Mouse (Mus musculus): ENCODE data around the gene Dkkl1. TPM values are rescaled to one million over a fixed set of nuclear protein-coding genes. Genes with fewer than 3 reads are reported as not detected.
"Not testable (repeated sequence)": the region's sequence is repeated elsewhere in the genome, so short reads cannot be mapped to it uniquely, and the experiment has no call there.

Gene Dkkl1
- polyA plus RNA-seq, 1 experiment: 0.51 TPM

GRCm38 (mm10) chr7:45178550-45178949 lies 33.4 kb downstream of the Dkkl1 start:
- Histone ChIP-seq H3K27me3 (ENCODE audit: control insufficient read depth, insufficient read depth, low read length) (no peaks in the 10 kb centered on the region; the same call in 1 of the 2 replicates), H3K27ac (ENCODE audit: insufficient read depth, low read length) (no peak overlapping the region), H3K4me3 (replicated peaks; ENCODE audit: insufficient read depth, low read depth, low read length) (no peak overlapping the region), H3K4me1 (ENCODE audit: control insufficient read depth, insufficient read depth, low read length) (peaks cover 14% of the 10 kb centered on the region)
- no peak for DNase-seq
- WGBS: 32% methylated on average over 7 of the region's 7 CpGs
- TF ChIP-seq CTCF (IDR thresholded peaks at IDR 0.05; ENCODE audit: borderline replicate concordance, insufficient read depth, low read depth, low read length) (no peak), POLR2A (IDR thresholded peaks at IDR 0.05; ENCODE audit: borderline replicate concordance, insufficient read depth, low read length) (no peak)

GRCm38 (mm10) chr7:45176356-45176755 lies 35.6 kb downstream of the Dkkl1 start:
- H3K27me3 ChIP-seq (ENCODE audit: control insufficient read depth, insufficient read depth, low read length): no peaks in the 10 kb centered on the region; the same call in 1 of the 2 replicates
- H3K4me1 ChIP-seq (ENCODE audit: control insufficient read depth, insufficient read depth, low read length): peaks cover 12% of the 10 kb centered on the region
- H3K4me3 ChIP-seq (replicated peaks; ENCODE audit: insufficient read depth, low read depth, low read length): no peak overlapping the region
- WGBS: 3% methylated on average over 29 of the region's 31 CpGs
- TF ChIP-seq POLR2A (IDR thresholded peaks at IDR 0.05; ENCODE audit: borderline replicate concordance, insufficient read depth, low read length): no peak; the same call in 1 of the 2 replicates
- no peak for TF ChIP-seq CTCF (IDR thresholded peaks at IDR 0.05; ENCODE audit: borderline replicate concordance, insufficient read depth, low read depth, low read length)
- DNase-seq: peak in 1 of 2 experiments; percentile 46
- H3K27ac ChIP-seq (ENCODE audit: insufficient read depth, low read length): no peak overlapping the region

DNA sequence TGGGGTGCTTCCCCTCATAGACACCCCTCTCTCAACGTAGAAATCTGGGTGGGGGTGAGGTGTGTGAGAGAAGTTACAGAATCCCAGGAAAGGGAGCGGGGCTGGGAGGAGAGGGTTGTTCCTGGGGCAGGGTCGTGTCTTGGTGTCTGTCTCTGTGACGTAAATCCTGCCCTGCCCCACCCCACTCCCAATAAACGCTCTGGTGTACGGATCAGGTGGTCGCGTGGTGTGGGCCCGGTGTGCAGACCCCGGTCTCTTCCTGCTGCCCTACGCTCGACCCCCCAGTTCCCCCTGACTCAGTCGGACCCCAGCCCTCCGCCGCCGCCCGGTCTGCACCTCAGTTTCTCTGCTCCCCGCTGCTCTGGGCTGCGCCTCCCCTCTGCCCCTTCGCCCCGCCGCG lies 36.0 kb downstream of the Dkkl1 start:
- H3K4me3 ChIP-seq (replicated peaks; ENCODE audit: insufficient read depth, low read depth, low read length): no peak overlapping the region

DNA sequence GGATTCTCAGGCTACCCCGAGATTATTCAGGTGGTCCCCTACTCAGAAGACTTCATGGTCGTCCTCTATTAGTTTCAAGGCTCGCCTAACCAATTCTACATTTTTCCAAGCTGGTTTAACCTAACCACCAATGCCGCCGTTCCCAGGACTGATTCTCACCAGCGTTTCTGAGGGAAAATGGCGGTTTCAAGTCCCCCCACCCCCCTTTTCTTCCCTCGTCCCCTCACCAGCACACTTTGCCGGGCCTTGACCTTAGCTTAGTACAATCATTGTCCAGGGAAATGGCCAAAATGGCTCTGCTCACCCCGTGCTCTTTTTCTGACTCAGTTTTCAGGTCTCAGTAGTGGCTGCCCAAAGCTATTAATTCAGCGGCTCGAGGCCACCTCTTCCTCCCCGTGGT lies 36.5 kb downstream of the Dkkl1 start:
- Histone ChIP-seq H3K27ac (ENCODE audit: insufficient read depth, low read length) (no peak overlapping the region), H3K4me3 (replicated peaks; ENCODE audit: insufficient read depth, low read depth, low read length) (no peak overlapping the region), H3K27me3 (ENCODE audit: control insufficient read depth, insufficient read depth, low read length) (no peaks in the 10 kb centered on the region; the same call in 1 of the 2 replicates), H3K4me1 (ENCODE audit: control insufficient read depth, insufficient read depth, low read length) (peaks cover 14% of the 10 kb centered on the region)
- 21% methylated on average over 13 of the region's 13 CpGs for WGBS
- no peak for DNase-seq
- no peak for TF ChIP-seq POLR2A (IDR thresholded peaks at IDR 0.05; ENCODE audit: borderline replicate concordance, insufficient read depth, low read length)
- no peak for TF ChIP-seq CTCF (IDR thresholded peaks at IDR 0.05; ENCODE audit: borderline replicate concordance, insufficient read depth, low read depth, low read length)

More for the DNA sequence above, 36.0 kb downstream of the Dkkl1 start:
- no peak for DNase-seq
- TF ChIP-seq POLR2A (IDR thresholded peaks at IDR 0.05; ENCODE audit: borderline replicate concordance, insufficient read depth, low read length) (peak; percentile 32; the same call in 1 of the 2 replicates), CTCF (IDR thresholded peaks at IDR 0.05; ENCODE audit: borderline replicate concordance, insufficient read depth, low read depth, low read length) (no peak)
- Histone ChIP-seq H3K27ac (ENCODE audit: insufficient read depth, low read length) (no peak overlapping the region), H3K27me3 (ENCODE audit: control insufficient read depth, insufficient read depth, low read length) (no peaks in the 10 kb centered on the region; the same call in 1 of the 2 replicates), H3K4me1 (ENCODE audit: control insufficient read depth, insufficient read depth, low read length) (peaks cover 12% of the 10 kb centered on the region)
- 4% methylated on average over 23 of the region's 23 CpGs for WGBS

- peak in 1 of 2 experiments; percentile 50 for DNase-seq
- WGBS: 19% methylated on average over 29 of the region's 29 CpGs
These were observed 37.2 kb downstream of the Dkkl1 start for GRCm38 (mm10) chr7:45174567-45175280.

DNA sequence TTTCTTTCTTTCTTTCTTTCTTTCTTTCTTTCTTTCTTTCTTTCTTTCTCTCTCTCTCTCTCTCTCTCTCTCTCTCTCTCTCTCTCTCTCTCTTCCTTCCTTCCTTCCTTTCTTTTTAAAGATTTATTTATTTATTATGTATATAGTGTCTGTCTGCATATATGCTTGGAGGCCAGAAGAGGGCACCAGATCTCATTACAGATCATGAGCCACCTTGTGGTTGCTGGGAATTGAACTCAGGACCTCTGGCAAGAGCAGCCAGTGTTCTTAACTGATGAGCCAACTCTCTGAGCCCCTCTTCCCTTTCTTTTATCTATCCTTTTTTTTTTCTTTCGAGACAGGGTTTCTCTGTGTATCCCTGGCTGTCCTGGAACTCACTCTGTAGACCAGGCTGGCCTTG lies 38.2 kb downstream of the Dkkl1 start:
- not testable (repeated sequence) for H3K4me3 ChIP-seq (replicated peaks; ENCODE audit: insufficient read depth, low read depth, low read length); H3K27me3 ChIP-seq (ENCODE audit: control insufficient read depth, insufficient read depth, low read length); H3K27ac ChIP-seq (ENCODE audit: insufficient read depth, low read length); DNase-seq
- WGBS: 61% methylated on average over 1 of the region's 1 CpGs
- H3K4me1 ChIP-seq (ENCODE audit: control insufficient read depth, insufficient read depth, low read length): peaks cover 25% of the 10 kb centered on the region
- peak; percentile 41 for TF ChIP-seq CTCF (IDR thresholded peaks at IDR 0.05; ENCODE audit: borderline replicate concordance, insufficient read depth, low read depth, low read length)

More at GRCm38 (mm10) chr7:45174567-45175280, 37.2 kb downstream of the Dkkl1 start:
- TF ChIP-seq CTCF (IDR thresholded peaks at IDR 0.05; ENCODE audit: borderline replicate concordance, insufficient read depth, low read depth, low read length): no peak
- TF ChIP-seq POLR2A (IDR thresholded peaks at IDR 0.05; ENCODE audit: borderline replicate concordance, insufficient read depth, low read length): no peak
- no peaks in the 10 kb centered on the region; the same call in 1 of the 2 replicates for H3K27me3 ChIP-seq (ENCODE audit: control insufficient read depth, insufficient read depth, low read length)
- no peak overlapping the region for H3K4me3 ChIP-seq (replicated peaks; ENCODE audit: insufficient read depth, low read depth, low read length)
- no peak overlapping the region for H3K27ac ChIP-seq (ENCODE audit: insufficient read depth, low read length)
- peaks cover 20% of the 10 kb centered on the region for H3K4me1 ChIP-seq (ENCODE audit: control insufficient read depth, insufficient read depth, low read length)

GRCm38 (mm10) chr7:45172974-45173373 lies 39.0 kb downstream of the Dkkl1 start:
- TF ChIP-seq POLR2A (IDR thresholded peaks at IDR 0.05; ENCODE audit: borderline replicate concordance, insufficient read depth, low read length): no peak
- peak; percentile 48; the same call in 1 of the 2 replicates for TF ChIP-seq CTCF (IDR thresholded peaks at IDR 0.05; ENCODE audit: borderline replicate concordance, insufficient read depth, low read depth, low read length)
- Histone ChIP-seq H3K4me3 (replicated peaks; ENCODE audit: insufficient read depth, low read depth, low read length) (no peak overlapping the region), H3K27me3 (ENCODE audit: control insufficient read depth, insufficient read depth, low read length) (no peaks in the 10 kb centered on the region; the same call in 1 of the 2 replicates), H3K4me1 (ENCODE audit: control insufficient read depth, insufficient read depth, low read length) (peaks cover 29% of the 10 kb centered on the region), H3K27ac (ENCODE audit: insufficient read depth, low read length) (no peak overlapping the region)
- WGBS: 59% methylated on average over 7 of the region's 7 CpGs
- DNase-seq: peak in 1 of 2 experiments; percentile 61

- Histone ChIP-seq H3K27ac (ENCODE audit: insufficient read depth, low read length) (no peak overlapping the region), H3K4me1 (ENCODE audit: control insufficient read depth, insufficient read depth, low read length) (peaks cover 21% of the 10 kb centered on the region), H3K27me3 (ENCODE audit: control insufficient read depth, insufficient read depth, low read length) (no peaks in the 10 kb centered on the region), H3K4me3 (replicated peaks; ENCODE audit: insufficient read depth, low read depth, low read length) (no peak overlapping the region)
- TF ChIP-seq CTCF (IDR thresholded peaks at IDR 0.05; ENCODE audit: borderline replicate concordance, insufficient read depth, low read depth, low read length): no peak
- no peak for TF ChIP-seq POLR2A (IDR thresholded peaks at IDR 0.05; ENCODE audit: borderline replicate concordance, insufficient read depth, low read length)
- DNase-seq: peak; percentile 71 to 77
- 57% methylated on average over 3 of the region's 3 CpGs for WGBS
These were observed 42.5 kb downstream of the Dkkl1 start for GRCm38 (mm10) chr7:45169495-45169894.
